Mouse (Mus musculus) frontal cortex, postnatal 10 days (tissue): Measurements from ENCODE around the gene Pars2.

Source experiments
- DNase-seq, 2 experiments: peaks; one replicate each; pipeline ENCODE4 v3.0.0; 2022; ENCODE audit warnings: low spot score in 2 of 2, mixed read lengths in 1 of 2

The Pars2 gene

GRCm38 (mm10) chr4:106704416-106704815, 53.5 kb downstream of the Pars2 start:
- DNase-seq: peak; percentile 44 to 59
